Mouse (Mus musculus) ovary, postnatal 14 days (tissue): Measurements from ENCODE around the gene Arhgef3.
A peak's percentile ranks its signal among the peaks of the same experiment; 100 is the strongest.

ENCODE experiments used
- DNase-seq: peaks from one replicate; pipeline ENCODE4 v3.0.0; 2022; ENCODE audit warnings: low spot score

Arhgef3 gene

DNA sequence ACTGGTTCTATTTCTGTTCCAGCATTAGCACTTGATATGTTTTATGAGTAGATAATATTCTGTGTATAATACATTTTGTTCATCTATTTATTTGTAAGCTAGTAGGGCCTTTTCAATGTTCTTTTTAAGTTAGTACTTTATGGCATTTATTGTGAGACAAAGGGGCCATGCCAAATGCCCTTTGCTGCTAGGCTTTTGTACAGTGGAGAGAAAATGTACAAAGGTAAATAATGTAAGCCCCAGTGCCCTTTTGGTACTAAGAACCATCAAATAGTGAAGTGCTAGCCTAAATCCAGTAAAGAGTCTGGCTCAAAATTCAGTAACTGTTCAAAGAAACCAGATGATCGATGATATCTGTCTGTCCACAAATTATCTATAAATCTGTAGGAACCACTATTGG, 307.6 kb downstream of the Arhgef3 start:
- no peak for DNase-seq

DNA sequence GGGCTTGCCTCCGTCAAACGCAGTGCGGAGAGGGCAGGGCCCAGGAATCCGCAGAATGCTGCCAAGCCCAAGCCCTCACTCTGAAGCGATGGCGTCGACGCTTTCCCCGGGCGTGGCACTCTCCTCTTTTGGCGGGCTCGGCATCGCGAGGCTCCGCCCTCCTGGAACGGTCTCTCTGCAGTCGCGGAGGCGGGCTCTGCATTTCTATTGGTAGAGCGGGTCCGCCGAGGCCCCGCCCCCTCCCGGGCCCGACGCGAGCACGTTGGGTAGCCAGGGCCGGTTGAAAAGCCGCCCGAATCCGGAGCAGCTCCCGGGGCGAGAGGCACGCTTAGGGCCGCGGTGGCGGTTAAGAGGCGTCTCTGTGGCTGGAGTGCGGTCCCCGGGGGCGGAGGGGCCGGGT, 313.9 kb downstream of the Arhgef3 start, which contains the start of gene Fam208a:
Gene Fam208a (plus strand): TSS at position 262 of the 400 bp plus-strand sequence.
- peak; percentile 86 for DNase-seq

- DNase-seq, result peak; percentile 69
These were observed 314.4 kb downstream of the Arhgef3 start for GRCm38 (mm10) chr14:27428973-27429711.

DNA sequence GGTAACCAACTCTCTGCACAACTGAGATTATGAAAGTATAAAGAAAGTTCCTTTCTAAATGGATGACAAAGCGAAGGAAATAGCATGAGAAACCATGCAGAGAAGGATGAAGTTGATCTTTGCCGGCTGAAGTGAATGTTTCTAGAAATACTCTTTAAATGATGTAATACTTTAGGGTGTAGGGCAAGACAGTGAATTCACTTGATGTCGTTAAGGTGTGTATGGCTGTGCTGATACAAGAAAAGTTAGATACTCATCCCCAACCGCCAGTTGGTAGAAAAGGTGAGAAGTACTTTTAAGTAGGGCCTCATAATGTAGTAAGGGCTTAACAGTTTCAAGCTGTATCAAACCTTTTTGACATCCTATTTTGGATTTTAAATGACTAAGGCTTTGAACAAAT, 315.6 kb downstream of the Arhgef3 start:
- DNase-seq, result no peak

DNA sequence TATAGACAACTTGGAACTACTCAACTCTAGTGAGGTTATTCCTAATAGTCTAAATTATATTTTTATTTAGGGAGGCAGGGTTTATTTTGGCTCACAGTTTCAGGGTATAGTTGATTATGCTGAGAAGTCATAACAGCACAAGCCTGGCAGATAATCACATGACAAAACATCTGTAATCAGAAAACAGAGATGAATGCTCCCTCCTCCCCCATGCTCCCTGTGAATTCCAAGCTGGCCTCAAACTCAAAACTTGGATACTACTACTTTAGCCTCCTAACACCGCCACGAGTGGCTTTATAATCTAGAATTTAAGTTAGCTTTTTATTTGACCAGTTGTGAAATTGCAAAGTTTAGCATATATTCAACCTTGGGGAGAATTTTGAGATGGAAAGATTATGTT, 317.4 kb downstream of the Arhgef3 start:
- no peak for DNase-seq

- no peak for DNase-seq
These were observed 321.4 kb downstream of the Arhgef3 start for GRCm38 (mm10) chr14:27436116-27436515.

DNA sequence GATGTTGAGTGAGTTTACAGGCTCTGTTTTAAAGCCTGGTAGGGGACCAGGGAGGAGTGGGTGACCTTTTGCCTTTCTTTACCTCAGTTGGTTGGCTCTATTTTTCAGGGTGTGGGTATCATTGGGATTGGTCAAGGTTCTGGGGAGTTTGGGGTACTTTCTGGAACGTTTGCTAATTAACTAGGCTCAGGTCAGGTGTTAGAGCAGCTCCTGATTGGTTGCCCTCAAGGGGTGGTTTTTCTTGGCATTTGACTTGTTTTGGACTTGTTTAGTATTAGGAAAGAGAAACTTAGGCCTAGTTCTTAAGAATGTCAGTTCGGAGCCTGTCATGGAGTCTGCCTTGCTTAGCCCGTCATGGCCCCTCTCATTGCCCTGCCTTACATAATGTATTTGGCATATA, 322.1 kb downstream of the Arhgef3 start:
- DNase-seq, result no peak

- DNase-seq, result no peak
These were observed 326.2 kb downstream of the Arhgef3 start for GRCm38 (mm10) chr14:27440921-27441320.

DNA sequence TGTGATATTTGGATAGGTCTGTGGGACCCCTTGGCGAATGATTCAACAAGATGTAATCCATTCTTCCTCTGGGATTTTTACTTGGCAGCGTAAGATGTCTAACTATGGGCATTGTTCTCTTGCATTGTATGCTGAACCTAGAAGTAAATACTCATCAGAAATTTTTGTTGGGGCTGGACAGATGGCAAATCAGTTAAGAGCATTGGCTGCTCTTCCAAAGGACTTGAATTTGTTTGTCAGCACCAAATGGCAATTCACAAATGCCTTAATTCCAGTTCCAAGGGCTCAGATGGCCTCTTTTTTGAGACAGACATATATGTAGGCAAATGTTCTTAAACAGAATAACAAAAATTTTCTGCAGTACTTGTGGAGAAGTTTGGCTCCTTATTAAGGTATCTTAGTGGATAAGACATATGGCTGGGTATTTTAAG, 330.2 kb downstream of the Arhgef3 start:
- DNase-seq, result no peak

DNA sequence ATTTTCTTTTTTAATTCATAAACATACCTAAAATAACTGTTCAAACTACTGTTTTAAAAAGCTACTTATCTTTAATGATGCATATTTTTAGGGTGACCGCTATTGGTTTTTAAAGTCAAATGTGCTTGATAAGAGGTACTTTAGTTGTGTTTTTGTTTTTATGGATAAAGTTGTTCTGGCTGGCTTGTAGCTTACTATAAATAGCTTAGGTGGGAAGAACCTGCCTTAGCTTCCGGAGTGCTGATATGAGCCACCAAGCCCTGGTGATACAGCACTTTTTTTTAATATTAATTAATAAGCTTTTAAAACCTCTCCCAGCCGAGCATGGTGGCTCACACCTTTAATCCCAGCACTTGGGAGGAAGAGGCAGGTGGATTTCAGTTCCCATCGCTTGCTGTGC, 332.3 kb downstream of the Arhgef3 start:
- DNase-seq, result no peak
